Comparison of ENCODE assay signal across 23 mouse cellular contexts in the genomic region with DNA sequence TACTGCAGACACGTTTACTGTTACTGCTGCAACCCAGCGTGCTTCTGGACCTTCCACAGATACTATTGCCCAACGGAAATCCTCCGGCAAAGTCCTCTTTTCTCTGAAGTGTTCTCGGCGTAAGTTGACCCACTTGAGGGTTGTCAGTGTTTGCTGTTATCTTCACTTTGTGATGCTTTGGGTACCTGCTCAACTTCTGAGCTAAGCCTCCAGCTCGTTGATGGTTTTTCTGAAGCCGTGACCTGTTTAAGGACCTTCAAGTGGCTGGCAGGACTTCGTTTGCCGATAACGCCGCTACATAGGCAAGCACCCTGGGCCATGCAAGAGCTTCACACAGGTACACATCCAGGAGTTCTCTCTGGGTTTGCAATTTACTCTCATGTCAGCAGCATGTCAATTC. TPM values are rescaled to one million over a fixed set of nuclear protein-coding genes. Genes with fewer than 3 reads are reported as not detected.
"Had no signal": no experiment of that assay in that cellular context is flagged by ENCODE, and none has a peak within 500 bp of the region (broad histone marks: within the 10 kb centered on the region; RNA-seq: fewer than 3 reads in every experiment).

No protein-coding gene starts in this region.

- DNase-seq: lung, postnatal 14 days; lung, postnatal 4 days; midbrain, embryonic 14.5 days; retina, postnatal 1 day; right cerebral cortex, adult 18-20 months; right cerebral cortex, postnatal 25 days; right cerebral cortex, postnatal 4 days; spleen, adult 18-20 months; thymus, adult 18-20 months; thymus, postnatal 14 days; thymus, postnatal 36 days had no signal

- H3K27ac ChIP-seq: lung, embryonic 15.5 days; midbrain, embryonic 10.5 days; midbrain, embryonic 12.5 days; neural tube, embryonic 13.5 days; neural tube, embryonic 15.5 days had no signal

- H3K9ac ChIP-seq: lung, embryonic 15.5 days; midbrain, embryonic 12.5 days; neural tube, embryonic 13.5 days; neural tube, embryonic 15.5 days had no signal

- H3K9me3 ChIP-seq: lung, embryonic 15.5 days; midbrain, embryonic 10.5 days; midbrain, embryonic 12.5 days; neural tube, embryonic 13.5 days; neural tube, embryonic 15.5 days had no signal

- ATAC-seq: midbrain, embryonic 16.5 days had no signal

- H3K36me3 ChIP-seq: lung, embryonic 15.5 days; midbrain, embryonic 10.5 days; midbrain, embryonic 12.5 days; neural tube, embryonic 13.5 days; neural tube, embryonic 15.5 days had no signal

- H3K4me3 ChIP-seq: lung, embryonic 15.5 days; midbrain, embryonic 10.5 days; midbrain, embryonic 12.5 days; myocyte; neural tube, embryonic 13.5 days; neural tube, embryonic 15.5 days had no signal

- H3K4me2 ChIP-seq: lung, embryonic 15.5 days; midbrain, embryonic 12.5 days; neural tube, embryonic 13.5 days; neural tube, embryonic 15.5 days had no signal

- H3K27me3 ChIP-seq: lung, embryonic 15.5 days; midbrain, embryonic 12.5 days; neural tube, embryonic 13.5 days had no signal

- H3K4me1 ChIP-seq: midbrain, embryonic 12.5 days had no signal

RNA-seq across cellular contexts. Expression of a gene that starts 10.4 kb away (rescaled TPM):
- total RNA-seq: megakaryocyte, adult 5-6 weeks; megakaryocyte-erythroid progenitor cell, adult 5-6 weeks had no signal

RNA-seq across cellular contexts. Expression of a gene that starts 40.4 kb away (rescaled TPM):
- total RNA-seq: megakaryocyte, adult 5-6 weeks; megakaryocyte-erythroid progenitor cell, adult 5-6 weeks had no signal
- polyA plus RNA-seq: liver, embryonic 16.5 days; lung, embryonic 15.5 days; midbrain, embryonic 10.5 days; midbrain, embryonic 12.5 days; midbrain, embryonic 14.5 days; midbrain, embryonic 16.5 days; neural tube, embryonic 11.5 days; neural tube, embryonic 13.5 days; small intestine, adult 2 months had no signal
